Mouse (Mus musculus) urinary bladder, postnatal 36 days (tissue): ENCODE results near the gene Dnal4.
A peak's percentile ranks its signal among the peaks of the same experiment; 100 is the strongest.

Experiments used
- DNase-seq, 2 experiments: peaks; one replicate each; pipeline ENCODE4 v3.0.0; 2022; ENCODE audit warnings: low spot score in 2 of 2, mixed read lengths in 1 of 2

The Dnal4 gene

GRCm38 (mm10) chr15:79800701-79801100, 23.1 kb upstream of the Dnal4 start:
- no peak for DNase-seq

- no peak for DNase-seq
Measured at GRCm38 (mm10) chr15:79798591-79798990, 20.9 kb upstream of the Dnal4 start.

GRCm38 (mm10) chr15:79797680-79798079, 20.0 kb upstream of the Dnal4 start:
- no peak for DNase-seq

- DNase-seq = no peak
Measured at GRCm38 (mm10) chr15:79797096-79797495, 19.4 kb upstream of the Dnal4 start.

- DNase-seq = no peak
Measured at GRCm38 (mm10) chr15:79796256-79796655, 18.6 kb upstream of the Dnal4 start.

GRCm38 (mm10) chr15:79794173-79794572, 16.5 kb upstream of the Dnal4 start:
- no peak for DNase-seq

- DNase-seq = no peak
Measured at GRCm38 (mm10) chr15:79793076-79793475, 15.4 kb upstream of the Dnal4 start.

GRCm38 (mm10) chr15:79792455-79792854, 14.8 kb upstream of the Dnal4 start:
- no peak for DNase-seq

GRCm38 (mm10) chr15:79791502-79791901, 13.9 kb upstream of the Dnal4 start:
- DNase-seq = peak; percentile 18 to 41

- no peak for DNase-seq
Measured at GRCm38 (mm10) chr15:79790905-79791304, 13.3 kb upstream of the Dnal4 start.

- DNase-seq = no peak
Measured at GRCm38 (mm10) chr15:79790111-79790510, 12.5 kb upstream of the Dnal4 start.

- DNase-seq = no peak
Measured at GRCm38 (mm10) chr15:79787815-79788214, 10.2 kb upstream of the Dnal4 start.

GRCm38 (mm10) chr15:79785056-79785455, 7.4 kb upstream of the Dnal4 start:
- DNase-seq = no peak

GRCm38 (mm10) chr15:79775662-79776061, 2.0 kb downstream of the Dnal4 start:
- DNase-seq = no peak

- peak; percentile 92 to 97 for DNase-seq
Measured at GRCm38 (mm10) chr15:79774117-79775027, 3.3 kb downstream of the Dnal4 start.

GRCm38 (mm10) chr15:79770629-79771240, 6.9 kb downstream of the Dnal4 start:
- DNase-seq = no peak

- no peak for DNase-seq
Measured at GRCm38 (mm10) chr15:79768302-79768701, 9.3 kb downstream of the Dnal4 start.

GRCm38 (mm10) chr15:79767327-79767961, 10.2 kb downstream of the Dnal4 start:
- DNase-seq = no peak

GRCm38 (mm10) chr15:79766586-79767071, 11.0 kb downstream of the Dnal4 start:
- DNase-seq = no peak

- DNase-seq = no peak
Measured at GRCm38 (mm10) chr15:79766168-79766567, 11.5 kb downstream of the Dnal4 start.

GRCm38 (mm10) chr15:79765361-79765760, 12.3 kb downstream of the Dnal4 start:
- no peak for DNase-seq

GRCm38 (mm10) chr15:79764539-79765267, 12.9 kb downstream of the Dnal4 start:
- DNase-seq = no peak
